Mouse (Mus musculus): Measurements from ENCODE around the gene Zic4. TPM values are rescaled to one million over a fixed set of nuclear protein-coding genes. Genes with fewer than 3 reads are reported as not detected.

Zic4 gene
- polyA plus RNA-seq, 1 experiment: 0.79 TPM

DNA sequence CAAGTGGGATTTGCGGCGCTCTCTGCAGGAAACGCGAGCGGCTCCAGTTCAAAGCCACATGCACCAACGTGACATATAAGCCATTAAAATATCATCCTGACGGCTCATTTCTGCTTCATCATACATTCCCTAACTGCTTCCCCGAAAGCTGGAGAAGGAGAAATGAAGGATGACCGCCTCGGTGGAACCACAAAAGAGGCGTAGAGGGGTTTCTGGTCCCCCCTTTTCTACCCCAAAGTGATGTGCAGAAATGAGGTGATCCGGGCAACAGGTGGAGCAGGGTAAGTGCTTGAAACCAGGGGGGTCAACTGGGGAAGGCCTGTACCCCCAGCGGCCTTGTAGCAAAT lies 6.7 kb downstream of the Zic4 start:
- Histone ChIP-seq H3K4me3 (ENCODE audit: insufficient read depth, low read depth, low read length) (no peak overlapping the region), H3K27ac (replicated peaks; ENCODE audit: low read depth, low read length) (no peak overlapping the region), H3K4me1 (ENCODE audit: control insufficient read depth, insufficient read depth, insufficient read length, low read length) (no peaks in the 10 kb centered on the region)

DNA sequence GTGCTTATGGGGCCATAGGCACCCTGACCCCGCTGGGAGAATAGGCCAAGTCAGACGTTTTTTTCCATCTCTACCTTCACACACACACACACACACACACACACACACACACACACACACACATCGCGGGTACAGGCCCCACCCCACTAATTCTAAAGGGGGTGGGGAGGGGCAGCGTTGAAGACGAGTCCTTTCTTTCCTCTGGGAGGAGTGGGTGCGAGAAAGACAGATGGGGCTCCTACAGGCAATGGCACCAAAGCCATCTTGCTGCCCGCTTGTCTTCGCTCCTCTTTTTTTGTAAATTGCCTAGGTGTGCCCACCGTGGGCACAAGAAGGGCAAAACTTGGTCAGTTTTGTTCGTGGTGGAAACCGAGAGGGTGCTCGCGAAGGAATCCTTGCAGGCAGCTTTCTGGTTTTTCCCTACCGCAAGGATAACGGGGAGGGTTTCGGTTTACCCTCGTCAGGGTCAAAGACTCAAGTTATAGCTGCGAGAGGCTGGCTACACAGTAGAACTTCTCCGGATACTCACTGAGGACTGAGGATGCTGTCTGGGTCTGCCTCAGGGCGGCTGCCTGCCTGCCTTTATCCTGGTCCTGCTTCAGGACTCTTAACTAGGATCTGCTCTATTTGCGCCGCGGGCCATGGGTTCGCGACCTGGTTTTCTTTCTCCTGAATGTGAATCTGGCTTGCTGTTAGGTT lies 7.2 kb downstream of the Zic4 start:
- Histone ChIP-seq H3K4me3 (ENCODE audit: insufficient read depth, low read depth, low read length) (no peak overlapping the region), H3K27ac (replicated peaks; ENCODE audit: low read depth, low read length) (no peak overlapping the region), H3K4me1 (ENCODE audit: control insufficient read depth, insufficient read depth, insufficient read length, low read length) (no peaks in the 10 kb centered on the region)

DNA sequence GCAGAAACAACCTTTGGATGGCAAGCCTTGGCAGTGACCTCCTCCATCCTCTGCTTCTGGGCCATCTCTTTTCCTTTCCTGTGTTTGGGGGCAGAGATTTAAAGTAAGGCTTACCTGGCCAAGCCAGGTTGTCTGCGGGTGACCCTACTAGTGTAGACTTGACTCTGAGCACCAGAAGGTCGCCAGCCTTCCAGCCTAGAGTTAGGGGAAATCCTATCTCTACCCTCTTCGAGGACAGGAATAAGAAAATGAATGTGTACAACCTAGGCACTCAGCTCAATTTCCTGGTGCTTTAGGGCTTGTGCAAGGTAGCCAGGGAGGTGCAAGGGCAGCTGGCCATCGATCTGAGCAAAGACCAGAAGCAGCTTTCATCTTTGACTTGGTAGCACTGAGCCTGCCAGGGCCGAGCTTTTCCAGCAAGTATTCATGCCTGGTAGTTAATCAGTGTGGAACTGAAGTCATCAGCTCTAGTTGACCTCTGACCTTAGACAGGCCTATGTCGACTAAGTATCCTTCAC lies 8.0 kb downstream of the Zic4 start:
- no peaks in the 10 kb centered on the region for H3K4me1 ChIP-seq (ENCODE audit: control insufficient read depth, insufficient read depth, insufficient read length, low read length)
- no peak overlapping the region for H3K27ac ChIP-seq (replicated peaks; ENCODE audit: low read depth, low read length)
- H3K4me3 ChIP-seq (ENCODE audit: insufficient read depth, low read depth, low read length): no peak overlapping the region

DNA sequence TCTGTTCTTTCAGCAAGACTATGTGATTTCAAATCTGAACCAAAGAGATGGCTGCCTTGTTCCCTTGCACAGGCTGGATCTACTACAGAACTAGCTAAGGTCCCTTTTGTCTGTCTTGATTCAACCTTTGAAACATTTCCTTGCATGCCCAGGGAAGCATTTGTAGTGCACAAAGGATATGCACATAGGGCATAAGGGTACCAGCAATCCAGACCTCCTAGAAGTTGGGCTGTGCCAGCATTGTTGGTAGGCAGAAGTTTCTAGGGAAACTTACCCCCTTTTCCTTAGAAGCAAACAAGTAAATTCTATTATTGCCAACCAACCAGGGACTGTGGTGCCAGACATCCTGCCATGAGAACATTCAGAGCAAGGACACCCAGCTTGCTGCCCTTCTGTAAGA lies 8.8 kb downstream of the Zic4 start:
- no peak overlapping the region for H3K4me3 ChIP-seq (ENCODE audit: insufficient read depth, low read depth, low read length)
- no peak overlapping the region for H3K27ac ChIP-seq (replicated peaks; ENCODE audit: low read depth, low read length)
- no peaks in the 10 kb centered on the region for H3K4me1 ChIP-seq (ENCODE audit: control insufficient read depth, insufficient read depth, insufficient read length, low read length)

DNA sequence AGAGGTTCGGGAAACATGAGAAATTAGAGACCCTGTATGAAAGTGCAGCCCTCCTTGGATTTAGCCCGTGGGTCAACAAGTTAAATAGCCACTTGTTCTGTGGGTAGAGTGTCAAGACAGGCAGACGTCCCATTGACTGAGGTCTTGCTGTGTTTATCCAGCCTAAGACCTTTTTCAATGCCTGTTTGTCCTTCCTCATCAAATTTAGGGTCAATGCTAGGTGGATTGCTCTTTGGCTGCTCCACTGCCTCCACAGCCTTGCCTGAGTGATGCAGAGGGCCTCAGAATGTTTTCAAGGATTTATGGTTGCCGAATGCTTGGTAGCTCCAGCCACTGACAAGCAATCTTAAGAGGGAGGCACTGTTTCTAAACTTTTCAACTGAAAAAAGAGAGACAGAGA lies 9.4 kb downstream of the Zic4 start:
- Histone ChIP-seq H3K4me3 (ENCODE audit: insufficient read depth, low read depth, low read length) (no peak overlapping the region), H3K27ac (replicated peaks; ENCODE audit: low read depth, low read length) (no peak overlapping the region), H3K4me1 (ENCODE audit: control insufficient read depth, insufficient read depth, insufficient read length, low read length) (no peaks in the 10 kb centered on the region)

DNA sequence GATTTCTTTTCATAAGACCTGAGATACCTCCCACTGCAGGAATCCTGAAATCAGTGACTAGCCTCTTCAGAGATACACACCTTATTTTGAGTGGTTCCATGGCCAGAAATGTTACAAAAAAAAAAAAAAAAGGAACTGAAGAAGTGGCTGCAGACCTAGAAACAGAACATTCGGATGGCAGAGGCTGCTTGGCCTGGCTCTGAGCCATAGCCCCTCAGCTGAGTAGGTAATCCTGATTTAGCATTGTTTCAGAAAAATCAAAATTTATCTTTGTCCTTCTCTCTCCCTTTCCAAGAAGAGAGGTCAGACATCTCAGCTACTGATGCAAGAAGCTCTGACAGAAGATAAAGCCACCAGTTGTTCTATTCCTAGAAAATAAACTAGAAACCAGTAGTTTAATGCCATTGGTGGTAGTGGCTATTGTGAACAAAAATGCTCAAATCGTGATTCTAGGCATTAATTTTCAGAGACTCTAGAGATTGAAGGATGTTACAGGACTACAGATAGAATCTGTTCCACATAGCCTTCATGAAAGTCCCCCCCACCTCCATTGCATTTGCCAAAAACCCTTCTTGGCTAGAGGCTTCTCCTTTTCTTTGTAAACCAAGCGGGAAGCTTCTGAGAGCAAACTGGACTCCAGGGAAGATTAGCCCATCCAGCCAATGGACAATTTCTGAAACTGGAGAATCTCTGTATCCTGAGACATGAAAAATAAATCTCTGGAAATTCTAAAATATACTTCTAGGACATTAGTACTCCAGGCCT lies 11.8 kb downstream of the Zic4 start:
- H3K4me1 ChIP-seq (ENCODE audit: control insufficient read depth, insufficient read depth, insufficient read length, low read length): peaks cover 2% of the 10 kb centered on the region; the same call in 1 of the 2 replicates
- no peak overlapping the region for H3K27ac ChIP-seq (replicated peaks; ENCODE audit: low read depth, low read length)
- no peak overlapping the region for H3K4me3 ChIP-seq (ENCODE audit: insufficient read depth, low read depth, low read length)

DNA sequence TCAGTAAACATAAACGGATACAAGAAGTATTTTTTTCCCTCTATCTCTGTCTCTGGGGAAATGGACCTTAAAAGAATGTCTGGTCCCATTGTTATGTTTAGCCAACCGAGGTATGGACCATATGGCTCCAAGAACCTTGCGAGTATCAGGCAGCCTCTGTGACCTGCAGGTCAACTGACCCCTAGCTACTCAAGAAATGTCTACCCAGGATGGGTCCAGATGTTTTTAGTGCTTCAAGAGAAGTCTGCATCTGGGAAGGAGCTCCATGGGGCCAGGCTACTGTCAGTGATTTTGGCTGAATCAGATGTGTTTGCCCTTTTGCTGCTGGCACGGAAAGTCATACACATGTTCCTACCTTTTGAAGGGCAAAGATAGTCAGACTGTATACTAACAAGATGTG lies 12.5 kb downstream of the Zic4 start:
- H3K4me1 ChIP-seq (ENCODE audit: control insufficient read depth, insufficient read depth, insufficient read length, low read length): peaks cover 3% of the 10 kb centered on the region; the same call in 1 of the 2 replicates
- no peak overlapping the region for H3K27ac ChIP-seq (replicated peaks; ENCODE audit: low read depth, low read length)
- H3K4me3 ChIP-seq (ENCODE audit: insufficient read depth, low read depth, low read length): no peak overlapping the region

DNA sequence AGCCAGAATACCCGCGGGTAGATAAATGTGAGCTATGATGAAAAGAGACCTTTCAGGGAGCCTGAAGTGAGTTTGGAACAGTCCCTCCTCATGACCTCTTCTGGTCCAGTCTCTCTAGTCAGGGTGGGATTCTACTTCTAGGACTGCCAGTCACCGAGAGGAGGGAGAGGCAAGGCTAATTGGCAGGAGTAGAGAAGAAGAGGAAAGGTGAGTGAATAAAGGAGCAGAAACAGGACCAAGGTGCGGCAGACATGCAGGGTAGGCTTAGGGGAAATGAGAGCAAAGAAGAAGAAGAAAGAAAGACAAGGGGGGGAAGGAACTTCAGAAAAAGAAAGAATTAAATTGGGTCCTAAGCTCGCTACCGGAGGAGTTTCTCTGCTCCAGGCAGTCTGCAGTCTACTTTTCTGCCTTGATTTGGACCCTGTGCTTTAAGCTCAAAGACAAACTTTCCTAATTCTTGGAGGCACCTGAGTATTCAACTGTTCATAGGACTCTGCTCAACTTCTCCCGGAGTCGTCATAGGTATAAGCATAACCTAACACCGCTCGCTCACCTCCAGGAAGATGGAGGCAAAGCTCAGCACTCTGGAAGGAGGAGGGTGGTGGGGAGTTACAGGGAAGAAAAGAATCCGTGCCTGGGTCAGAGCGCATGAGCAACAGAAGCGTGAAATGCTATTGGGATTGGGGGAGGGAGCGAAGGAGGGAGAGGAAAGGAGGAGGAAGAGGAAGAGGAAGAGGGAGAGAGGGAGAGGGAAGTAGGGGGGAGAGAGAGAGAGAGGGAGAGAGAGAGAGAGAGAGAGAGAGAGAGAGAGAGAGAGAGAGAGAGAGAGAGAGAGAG lies 15.0 kb downstream of the Zic4 start:
- peaks cover 3% of the 10 kb centered on the region; the same call in 1 of the 2 replicates for H3K4me1 ChIP-seq (ENCODE audit: control insufficient read depth, insufficient read depth, insufficient read length, low read length)
- peak overlapping the region; percentile 58 for H3K4me3 ChIP-seq (ENCODE audit: insufficient read depth, low read depth, low read length)
- H3K27ac ChIP-seq (replicated peaks; ENCODE audit: low read depth, low read length): peak overlapping the region; percentile 27; the same call in 1 of the 2 replicates

DNA sequence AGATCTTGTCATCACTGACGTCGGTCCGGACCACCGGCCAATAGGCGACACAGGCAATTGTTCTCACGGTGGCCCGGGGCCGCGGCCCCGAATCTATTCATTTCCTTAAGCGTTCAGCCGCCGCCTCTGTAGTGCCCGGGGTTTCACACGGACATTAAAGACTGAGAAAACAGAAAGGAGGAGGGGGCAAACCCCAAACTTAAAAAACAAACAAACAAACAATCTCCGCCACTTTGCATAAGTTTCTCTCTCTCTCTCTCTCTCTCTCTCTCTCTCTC lies 15.6 kb downstream of the Zic4 start:
- Histone ChIP-seq H3K27ac (replicated peaks; ENCODE audit: low read depth, low read length) (no peak overlapping the region), H3K4me3 (ENCODE audit: insufficient read depth, low read depth, low read length) (peak overlapping the region; percentile 58), H3K4me1 (ENCODE audit: control insufficient read depth, insufficient read depth, insufficient read length, low read length) (peaks cover 3% of the 10 kb centered on the region; the same call in 1 of the 2 replicates)

DNA sequence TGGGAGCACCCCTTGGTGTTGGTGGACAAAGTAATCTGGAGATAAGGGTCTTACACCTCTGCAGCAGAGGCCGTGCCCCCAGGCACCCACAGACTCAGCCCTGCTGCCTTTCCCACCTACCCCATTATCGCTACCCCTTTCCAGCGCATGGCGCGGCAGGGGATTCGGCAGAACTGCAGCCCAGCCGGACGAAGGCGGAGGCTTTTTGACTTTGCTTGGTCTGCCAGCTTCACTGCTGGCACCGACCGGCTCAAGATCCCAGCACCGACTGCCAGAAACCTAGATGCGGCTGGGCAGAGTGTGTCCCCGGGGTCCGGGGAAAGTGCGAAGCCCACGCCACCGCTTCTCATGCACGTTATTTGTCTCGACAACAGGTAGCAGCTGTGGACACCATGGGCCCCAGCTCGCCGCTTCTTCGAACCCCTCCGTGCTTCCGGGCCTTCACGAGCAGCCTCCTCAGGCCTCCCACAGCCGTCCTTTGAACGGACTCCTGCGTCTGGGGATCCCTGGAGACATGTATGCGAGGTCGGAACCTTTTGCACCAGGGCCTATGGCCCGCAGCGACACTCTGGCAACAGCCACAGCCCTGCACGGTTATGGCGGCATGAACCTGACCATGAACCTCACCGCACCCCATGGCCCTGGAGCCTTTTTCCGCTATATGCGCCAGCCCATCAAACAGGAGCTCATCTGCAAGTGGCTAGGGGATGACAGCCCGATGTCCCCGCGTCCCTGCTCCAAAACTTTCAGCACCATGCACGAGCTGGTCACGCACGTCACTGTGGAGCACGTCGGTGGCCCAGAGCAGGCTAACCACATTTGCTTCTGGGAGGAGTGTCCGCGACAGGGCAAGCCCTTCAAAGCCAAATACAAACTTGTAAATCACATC lies 16.4 kb downstream of the Zic4 start:
- Histone ChIP-seq H3K4me3 (ENCODE audit: insufficient read depth, low read depth, low read length) (peak overlapping the region; percentile 58), H3K27ac (replicated peaks; ENCODE audit: low read depth, low read length) (no peak overlapping the region), H3K4me1 (ENCODE audit: control insufficient read depth, insufficient read depth, insufficient read length, low read length) (peaks cover 3% of the 10 kb centered on the region; the same call in 1 of the 2 replicates)

DNA sequence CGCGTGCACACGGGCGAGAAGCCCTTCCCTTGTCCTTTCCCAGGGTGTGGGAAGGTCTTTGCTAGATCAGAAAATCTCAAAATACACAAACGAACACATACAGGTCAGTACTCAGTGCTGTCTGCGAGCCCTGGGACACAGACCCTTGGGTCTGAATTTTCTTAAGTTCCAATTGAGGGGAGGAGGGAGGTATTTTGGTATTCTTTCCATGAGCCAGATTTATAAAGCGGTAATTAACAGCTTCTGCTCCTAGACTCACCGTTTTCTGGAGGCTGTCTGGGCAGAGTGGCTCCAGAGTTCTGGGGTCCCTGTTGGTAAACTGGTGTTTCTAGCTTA lies 17.1 kb downstream of the Zic4 start:
- peaks cover 3% of the 10 kb centered on the region; the same call in 1 of the 2 replicates for H3K4me1 ChIP-seq (ENCODE audit: control insufficient read depth, insufficient read depth, insufficient read length, low read length)

DNA sequence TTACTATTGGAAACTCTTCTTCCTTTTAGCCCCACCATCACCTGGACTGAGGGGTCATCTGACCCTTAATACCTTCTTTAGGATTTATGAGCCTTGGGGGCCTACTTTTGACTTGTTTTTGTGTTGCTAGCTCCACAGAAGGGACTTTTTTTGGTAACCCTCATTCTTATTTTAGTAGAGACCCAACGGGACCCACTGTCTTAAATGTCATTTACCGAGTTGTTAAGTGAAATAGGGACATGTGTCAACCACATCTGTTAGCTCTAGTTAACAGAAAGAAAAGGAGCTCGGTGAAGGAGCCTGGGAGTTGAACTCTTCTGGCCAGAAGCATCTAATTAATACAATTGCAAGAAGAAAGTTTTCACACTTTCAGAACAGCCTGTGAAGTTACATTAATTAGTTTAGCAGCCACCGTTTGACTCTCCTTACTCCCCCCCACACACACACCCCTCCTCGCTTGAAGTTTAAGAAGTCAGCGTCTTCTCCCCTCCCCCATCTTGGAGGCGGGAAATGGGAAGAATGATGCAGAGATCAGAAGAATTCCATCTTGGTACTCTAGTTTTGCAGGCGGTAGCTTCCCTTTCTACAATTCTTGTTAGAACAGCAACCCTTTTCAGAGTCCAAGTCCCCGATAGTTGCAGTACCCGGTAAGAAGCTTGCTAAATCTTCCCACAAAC lies 17.7 kb downstream of the Zic4 start:
- Histone ChIP-seq H3K4me1 (ENCODE audit: control insufficient read depth, insufficient read depth, insufficient read length, low read length) (peaks cover 3% of the 10 kb centered on the region; the same call in 1 of the 2 replicates), H3K4me3 (ENCODE audit: insufficient read depth, low read depth, low read length) (peak overlapping the region; percentile 52; the same call in 1 of the 2 replicates), H3K27ac (replicated peaks; ENCODE audit: low read depth, low read length) (0 out of 2 replicates have a peak overlapping the region, but pooled peaks have one; percentile 33)

More for the DNA sequence above, 17.1 kb downstream of the Zic4 start:
- Histone ChIP-seq H3K4me3 (ENCODE audit: insufficient read depth, low read depth, low read length) (0 out of 2 replicates have a peak overlapping the region, but pooled peaks have one; percentile 58), H3K27ac (replicated peaks; ENCODE audit: low read depth, low read length) (no peak overlapping the region)

DNA sequence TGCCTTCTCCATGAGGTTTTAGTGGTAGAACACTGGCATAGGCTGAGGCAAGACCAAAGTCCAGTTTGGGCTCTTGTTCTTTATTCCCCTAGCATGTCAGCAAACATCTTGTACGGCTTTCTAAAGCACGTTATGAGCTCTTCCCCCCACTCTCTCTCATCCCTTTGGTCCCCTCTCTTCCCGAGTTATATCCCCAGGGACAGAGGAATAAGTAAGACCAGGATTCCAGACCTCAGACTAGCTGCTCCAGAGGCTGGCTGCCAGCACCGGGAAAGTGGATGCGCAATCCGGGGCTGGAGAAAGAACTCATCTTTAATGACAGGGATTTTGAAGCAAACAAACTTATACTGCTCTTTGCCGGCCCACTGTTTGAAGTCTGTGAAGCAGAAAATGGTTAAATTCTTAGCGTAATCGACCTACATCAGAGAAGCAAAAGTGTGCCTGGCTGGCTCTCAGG lies 18.3 kb downstream of the Zic4 start:
- Histone ChIP-seq H3K4me1 (ENCODE audit: control insufficient read depth, insufficient read depth, insufficient read length, low read length) (peaks cover 3% of the 10 kb centered on the region; the same call in 1 of the 2 replicates), H3K27ac (replicated peaks; ENCODE audit: low read depth, low read length) (0 out of 2 replicates have a peak overlapping the region, but pooled peaks have one; percentile 33), H3K4me3 (ENCODE audit: insufficient read depth, low read depth, low read length) (peak overlapping the region; percentile 52)

Data from brown adipose tissue, adult 24 weeks (tissue).